ENCODE assay signal across 8 mouse cellular contexts in the genomic region with DNA sequence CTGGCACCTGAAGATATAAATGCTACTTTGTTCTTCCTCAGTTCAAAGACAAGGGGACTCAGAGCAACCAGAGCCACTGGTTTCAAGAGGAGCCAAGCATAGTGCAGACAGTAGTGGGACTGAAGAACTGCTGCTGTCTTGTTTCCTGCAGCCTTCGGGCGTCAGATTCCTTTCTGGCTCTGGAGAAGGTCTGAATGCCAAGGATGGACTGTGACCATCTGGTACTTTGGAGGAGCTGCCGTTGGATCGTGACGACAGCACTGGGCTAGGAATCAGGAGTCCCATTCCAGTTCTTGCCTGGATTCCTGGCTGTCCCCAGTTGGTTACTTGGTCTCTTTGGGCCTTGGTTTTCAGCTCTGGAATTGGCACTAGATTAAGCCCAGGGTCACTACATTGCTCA. TPM values are rescaled to one million over a fixed set of nuclear protein-coding genes. Genes with fewer than 3 reads are reported as not detected.
DNase-seq lines count a peak whose midpoint lies in the region; ATAC-seq lines count a peak whose summit lies in the region.
"Had no signal": no experiment of that assay in that cellular context is flagged by ENCODE, and none has a peak within 500 bp of the region (broad histone marks: within the 10 kb centered on the region; RNA-seq: fewer than 3 reads in every experiment).

No protein-coding gene starts in this region.

- ATAC-seq in heart, embryonic 15.5 days (replicated peaks; ENCODE audit: insufficient number of reproducible peaks, insufficient read depth, low FRiP score, low read depth): 0 out of 2 replicates have a peak, but pooled peaks have one; percentile 43
- ATAC-seq in hindbrain, embryonic 13.5 days (ENCODE audit: low FRiP score): no peak

- peak overlapping the region; percentile 47; the same call in 1 of the 2 replicates for H3K27ac ChIP-seq in heart, embryonic 15.5 days
- H3K27ac ChIP-seq in hindbrain, embryonic 13.5 days: no peak overlapping the region
- H3K27ac ChIP-seq: limb, embryonic 13.5 days had no signal

- DNase-seq in layer of hippocampus, adult 8-10 months (ENCODE audit: low spot score in 2 of 2): peak; percentile 30 to 42
- no peak for DNase-seq in layer of hippocampus, adult 11-12 months (ENCODE audit: low spot score)
- DNase-seq in cerebellum, adult 9-11 months: peak; percentile 97
- peak; percentile 73 for DNase-seq in lung, postnatal 36 days
- DNase-seq in spleen, postnatal 10 days (ENCODE audit: low spot score in 2 of 2): no peak

- H3K4me2 ChIP-seq in heart, embryonic 15.5 days: no peak overlapping the region
- H3K4me2 ChIP-seq in hindbrain, embryonic 13.5 days: no peak overlapping the region
- H3K4me2 ChIP-seq: limb, embryonic 13.5 days had no signal

- no peaks in the 10 kb centered on the region for H3K27me3 ChIP-seq in heart, embryonic 15.5 days
- H3K27me3 ChIP-seq in hindbrain, embryonic 13.5 days: no peaks in the 10 kb centered on the region
- H3K27me3 ChIP-seq: limb, embryonic 13.5 days had no signal

- peaks cover 15% of the 10 kb centered on the region for H3K4me1 ChIP-seq in heart, embryonic 15.5 days (replicated peaks)
- H3K4me1 ChIP-seq in hindbrain, embryonic 13.5 days (replicated peaks): no peaks in the 10 kb centered on the region
- H3K4me1 ChIP-seq: limb, embryonic 13.5 days had no signal

- 14% methylated on average over 5 of the region's 5 CpGs for WGBS in heart, embryonic 15.5 days
- WGBS in hindbrain, embryonic 13.5 days: 82% methylated on average over 5 of the region's 5 CpGs

- H3K4me3 ChIP-seq in heart, embryonic 15.5 days: no peak overlapping the region
- H3K4me3 ChIP-seq in hindbrain, embryonic 13.5 days: no peak overlapping the region
- H3K4me3 ChIP-seq: limb, embryonic 13.5 days had no signal

- H3K9ac ChIP-seq in heart, embryonic 15.5 days: no peak overlapping the region
- no peak overlapping the region for H3K9ac ChIP-seq in hindbrain, embryonic 13.5 days
- H3K9ac ChIP-seq: limb, embryonic 13.5 days had no signal

- H3K9me3 ChIP-seq in heart, embryonic 15.5 days (replicated peaks): no peaks in the 10 kb centered on the region; the same call in 1 of the 2 replicates
- H3K9me3 ChIP-seq in hindbrain, embryonic 13.5 days: no peaks in the 10 kb centered on the region
- H3K9me3 ChIP-seq: limb, embryonic 13.5 days had no signal

- H3K36me3 ChIP-seq in heart, embryonic 15.5 days: no peaks in the 10 kb centered on the region
- H3K36me3 ChIP-seq in hindbrain, embryonic 13.5 days: no peaks in the 10 kb centered on the region
- H3K36me3 ChIP-seq: limb, embryonic 13.5 days had no signal

RNA-seq across cellular contexts. Expression of gene Usp47, which starts 11.2 kb away (rescaled TPM):
- total RNA-seq in layer of hippocampus, adult 8-10 months (2022): 10 to 100 TPM; 63.3 to 69.2 (median 66.6) TPM
- 55.1 and 58.9 TPM in 2 replicates for polyA plus RNA-seq in heart, embryonic 15.5 days (2015; fragmentation: Nextera tagmentation; extraction: Ambion mirVana)
- polyA plus RNA-seq in hindbrain, embryonic 13.5 days (2015; fragmentation: Nextera tagmentation; extraction: Ambion mirVana): 79.4 and 83.2 TPM in 2 replicates

Comparison
In these comparisons a context has a peak if more than half of its experiments do, and no peak if none do; other contexts are left out.
1. DNase-seq: peak in layer of hippocampus, adult 8-10 months (2 of 2), cerebellum, adult 9-11 months (single experiment) and lung, postnatal 36 days (single experiment); none in layer of hippocampus, adult 11-12 months (single experiment) and spleen, postnatal 10 days (0 of 2).